ENCODE assay signal across 1 mouse cellular context in genomic region chr7:16907842-16908241, GRCm38 (mm10).
TF ChIP-seq lines count a peak whose summit lies in the region.

No protein-coding gene starts in this region.

TF ChIP-seq in MEL, 35 proteins besides CTCF, POLR2A, EP300 and RAD21:
- TF ChIP-seq MAFK (IDR thresholded peaks at IDR 0.05; ENCODE audit: borderline replicate concordance, low read depth, low read length) (no peak), NRF1 (IDR thresholded peaks at IDR 0.05; ENCODE audit: insufficient read depth, low read depth, low read length, poor library complexity, severe bottlenecking) (no peak)
